Mouse (Mus musculus) G1E (cell line): ENCODE measurements around the gene Tmem230. TPM values are rescaled to one million over a fixed set of nuclear protein-coding genes. Genes with fewer than 3 reads are reported as not detected.

Source experiments
- ATAC-seq: 2 replicates; pipeline ENCODE4 v1.8.0; 2016; ENCODE audit warnings: mild to moderate bottlenecking; ENCODE audit not compliant: insufficient number of reproducible peaks, poor library complexity, low FRiP score, severe bottlenecking; ENCODE audit errors: extremely low read depth
- DNase-seq: peaks from one replicate; pipeline ENCODE4 v3.0.0; 2012; ENCODE audit warnings: low spot score
- H3K27me3 ChIP-seq: 2 replicates; pipeline ENCODE4 v1.6.1; 2012; ENCODE audit warnings: mild to moderate bottlenecking, low read length, inconsistent platforms; ENCODE audit not compliant: insufficient read depth
- H3K36me3 ChIP-seq: replicated peaks from 2 replicates; pipeline ENCODE3; 2012; ENCODE audit warnings: mild to moderate bottlenecking, inconsistent platforms
- H3K4me1 ChIP-seq: 2 replicates; pipeline ENCODE4 v1.6.1; 2012; ENCODE audit warnings: low read depth, low read length, inconsistent platforms, mixed read lengths; ENCODE audit not compliant: insufficient read depth
- H3K4me3 ChIP-seq: 2 replicates; pipeline ENCODE4 v1.5.1; 2012; ENCODE audit warnings: low read depth, mild to moderate bottlenecking, inconsistent platforms, low read length, moderate library complexity, mixed read lengths
- H3K9me3 ChIP-seq: replicated peaks from 2 replicates; pipeline ENCODE4 v1.6.1; 2012; ENCODE audit warnings: inconsistent platforms
- CTCF ChIP-seq: IDR thresholded peaks from 2 replicates; pipeline ENCODE4 v1.5.1; 2012; ENCODE audit warnings: low read depth, low read length, inconsistent platforms, mixed read lengths
- GATA1 ChIP-seq: IDR thresholded peaks from 2 replicates; pipeline ENCODE4 v1.6.1; 2012; ENCODE audit warnings: borderline replicate concordance, low read length, inconsistent platforms, mixed read lengths
- GATA2 ChIP-seq: IDR thresholded peaks from 2 replicates; pipeline ENCODE4 v1.6.1; 2012; ENCODE audit warnings: low read depth, low read length, inconsistent platforms, borderline replicate concordance
- POLR2AphosphoS5 ChIP-seq: IDR thresholded peaks from 2 replicates; pipeline ENCODE4 v1.6.1; 2012; ENCODE audit warnings: low read depth, low read length, inconsistent platforms; ENCODE audit not compliant: insufficient replicate concordance
- TAL1 ChIP-seq: conservative IDR thresholded peaks from 2 replicates; pipeline ENCODE4 v1.6.1; 2012; ENCODE audit warnings: low read depth, low read length, inconsistent platforms, mixed read lengths
- polyA plus RNA-seq: library from polyadenylated mRNA; stranded (reverse); fragments of >175 nt; gene quantifications from 2 replicates; pipeline ENCODE4 v1.2.3, GENCODE M21; 2012
- total RNA-seq, 2 experiments: library from RNA; stranded (forward) in 1 of 2; stranded (reverse) in 1 of 2; fragments of 200-1000 nt in 1 of 2; fragments of >200 nt in 1 of 2; fragmentation: Nextera tagmentation in 1 of 2; gene quantifications; 2 replicates each; pipeline ENCODE4 v1.2.3; 2014 to 2017

The Tmem230 gene
- total and polyA plus RNA-seq, 3 experiments: 37.1 to 113 (median 41.6) TPM

- Histone ChIP-seq H3K27me3 (peaks cover 13% of the 10 kb centered on the region), H3K4me3 (no peak overlapping the region), H3K4me1 (peaks cover 7% of the 10 kb centered on the region), H3K36me3 (no peaks in the 10 kb centered on the region), H3K9me3 (no peaks in the 10 kb centered on the region)
- TF ChIP-seq GATA2: no peak
- no peak for TF ChIP-seq TAL1
- TF ChIP-seq GATA1: no peak
- no peak for TF ChIP-seq POLR2AphosphoS5
- TF ChIP-seq CTCF: no peak
- DNase-seq (no peak), ATAC-seq (no peak)
Observed at GRCm38 (mm10) chr2:132210806-132211312, 36.7 kb downstream of the Tmem230 start.

DNA sequence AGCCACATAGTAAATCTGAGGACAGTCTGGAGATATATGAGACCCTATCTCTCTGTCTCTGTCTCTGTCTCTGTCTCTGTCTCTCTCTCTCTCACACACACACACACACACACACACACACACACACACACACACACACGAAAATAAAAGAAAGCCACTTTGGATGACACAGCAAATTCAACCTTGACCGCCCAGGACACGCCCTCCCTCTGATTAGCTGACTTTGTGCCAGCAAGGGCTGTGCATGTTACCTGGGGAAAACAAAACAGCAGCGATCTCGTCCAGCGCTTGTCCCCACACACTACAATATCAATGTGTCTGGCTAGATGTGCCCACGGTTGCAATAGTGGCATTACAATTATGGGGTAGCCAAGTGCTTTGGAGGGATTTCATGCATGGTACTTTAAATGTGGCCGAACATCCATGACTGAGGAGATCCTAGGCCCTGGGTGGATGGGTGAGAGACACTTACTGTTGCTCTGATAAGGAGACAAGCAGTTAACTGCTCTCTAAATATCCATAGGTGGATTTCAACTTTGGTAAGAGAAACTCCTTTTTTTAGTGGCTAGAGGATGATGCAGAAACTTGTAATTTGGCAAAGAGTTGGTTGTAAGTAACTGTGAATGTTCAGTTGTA, 39.2 kb downstream of the Tmem230 start:
- no peak overlapping the region for H3K4me3 ChIP-seq
- DNase-seq: peak; percentile 4
- no peak for ATAC-seq

DNA sequence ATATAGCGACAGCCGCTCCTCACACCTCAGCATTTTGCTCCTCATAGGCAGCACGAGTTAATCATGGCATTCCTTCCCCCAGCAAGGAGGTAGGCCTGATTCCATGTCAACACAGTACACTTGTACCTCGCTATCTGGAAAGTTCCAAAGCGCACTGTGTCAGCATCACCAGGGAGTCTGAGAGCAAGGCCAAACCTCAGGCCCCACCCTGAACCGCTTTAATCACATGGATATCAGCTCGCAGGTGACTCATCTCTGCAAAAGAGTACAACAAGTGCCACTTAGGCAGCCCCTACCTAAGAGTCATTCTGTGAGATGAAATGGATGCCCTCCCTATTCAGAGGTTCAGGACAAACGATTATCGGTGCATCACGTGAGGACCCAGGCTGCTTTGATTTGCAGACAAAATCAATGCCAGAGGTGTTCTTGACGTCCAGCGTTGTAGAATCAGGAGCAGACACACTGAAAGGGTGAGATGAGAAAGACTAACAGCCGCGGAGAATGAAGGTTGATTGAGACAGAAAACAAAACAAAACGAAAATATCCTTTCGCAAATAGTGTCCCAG, 41.2 kb downstream of the Tmem230 start:
- H3K27me3 ChIP-seq: peaks cover 7% of the 10 kb centered on the region

More for the DNA sequence above, 39.2 kb downstream of the Tmem230 start:
- no peak for TF ChIP-seq GATA2
- TF ChIP-seq GATA1: no peak
- no peak for TF ChIP-seq CTCF
- no peak for TF ChIP-seq TAL1
- TF ChIP-seq POLR2AphosphoS5: no peak
- H3K27me3 ChIP-seq: peaks cover 14% of the 10 kb centered on the region
- no peaks in the 10 kb centered on the region for H3K36me3 ChIP-seq
- H3K9me3 ChIP-seq: no peaks in the 10 kb centered on the region
- H3K4me1 ChIP-seq: peaks cover 7% of the 10 kb centered on the region

GRCm38 (mm10) chr2:132205549-132205948, 42.1 kb downstream of the Tmem230 start:
- H3K4me3 ChIP-seq: no peak overlapping the region
- no peak for DNase-seq
- peaks cover 7% of the 10 kb centered on the region for H3K4me1 ChIP-seq
- H3K9me3 ChIP-seq: no peaks in the 10 kb centered on the region
- H3K27me3 ChIP-seq: peaks cover 5% of the 10 kb centered on the region
- H3K36me3 ChIP-seq: no peaks in the 10 kb centered on the region
- ATAC-seq: no peak
- TF ChIP-seq CTCF (no peak), TAL1 (no peak), POLR2AphosphoS5 (no peak), GATA1 (no peak), GATA2 (no peak)

More for the DNA sequence above, 41.2 kb downstream of the Tmem230 start:
- DNase-seq (no peak), ATAC-seq (no peak)
- no peak for TF ChIP-seq POLR2AphosphoS5
- no peak for TF ChIP-seq TAL1
- TF ChIP-seq GATA2: no peak
- TF ChIP-seq GATA1: no peak
- no peak for TF ChIP-seq CTCF
- Histone ChIP-seq H3K9me3 (no peaks in the 10 kb centered on the region), H3K4me1 (peaks cover 7% of the 10 kb centered on the region), H3K36me3 (no peaks in the 10 kb centered on the region), H3K4me3 (no peak overlapping the region)

DNA sequence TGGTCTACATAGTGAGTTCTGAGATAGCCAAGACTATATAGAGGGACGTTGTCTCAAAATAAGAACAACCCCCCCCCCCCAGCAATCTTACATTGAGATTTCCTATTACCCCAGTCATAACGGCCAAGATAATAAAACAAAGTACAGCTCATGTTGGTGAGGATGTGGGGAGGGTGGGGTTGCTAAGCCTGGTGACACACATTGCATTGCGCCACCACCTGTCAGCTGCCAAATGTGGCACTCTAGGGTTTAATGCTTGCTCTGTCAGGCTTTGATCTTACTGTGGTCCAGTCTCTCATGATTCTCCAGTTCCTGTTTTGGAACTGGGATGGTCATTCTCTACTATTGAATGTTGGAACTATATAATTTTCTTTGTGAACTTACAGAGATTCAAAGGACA, 43.8 kb downstream of the Tmem230 start:
- peaks cover 2% of the 10 kb centered on the region for H3K27me3 ChIP-seq
- H3K36me3 ChIP-seq: no peaks in the 10 kb centered on the region
- ATAC-seq: no peak
- no peak for TF ChIP-seq GATA1
- no peak for TF ChIP-seq TAL1
- TF ChIP-seq POLR2AphosphoS5: no peak
- TF ChIP-seq CTCF: no peak
- no peak for TF ChIP-seq GATA2
- H3K9me3 ChIP-seq: no peaks in the 10 kb centered on the region
- H3K4me3 ChIP-seq: no peak overlapping the region
- peaks cover 4% of the 10 kb centered on the region for H3K4me1 ChIP-seq
- DNase-seq: no peak

DNA sequence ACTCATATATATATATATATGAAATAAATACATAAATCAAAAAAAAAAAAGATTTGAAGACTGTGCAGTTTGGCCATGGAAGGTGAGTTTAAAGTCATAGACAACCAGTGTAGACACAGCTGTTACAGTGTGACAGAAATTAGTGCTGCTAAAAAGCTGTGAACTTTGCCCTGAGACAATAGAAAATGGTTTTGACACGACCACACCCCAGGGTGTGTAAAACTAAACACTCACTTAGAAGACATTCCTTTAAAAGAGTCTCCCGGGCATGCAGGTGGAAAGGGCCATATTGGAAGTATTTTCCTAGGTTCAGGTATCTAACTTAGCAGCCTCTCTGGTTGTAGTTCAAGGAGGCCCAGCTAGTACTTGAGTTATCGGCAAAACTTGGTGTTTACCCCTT, 44.4 kb downstream of the Tmem230 start:
- no peak for DNase-seq
- H3K27me3 ChIP-seq: peaks cover 2% of the 10 kb centered on the region
- TF ChIP-seq POLR2AphosphoS5: no peak
- no peak for TF ChIP-seq TAL1
- no peak for TF ChIP-seq CTCF
- no peak for TF ChIP-seq GATA1
- no peak for TF ChIP-seq GATA2
- H3K4me1 ChIP-seq: peaks cover under 1% of the 10 kb centered on the region
- no peaks in the 10 kb centered on the region for H3K36me3 ChIP-seq
- H3K4me3 ChIP-seq: no peak overlapping the region
- ATAC-seq: no peak
- no peaks in the 10 kb centered on the region for H3K9me3 ChIP-seq
